Mouse (Mus musculus): Measurements from ENCODE around the gene Arpc5l.

DNA sequence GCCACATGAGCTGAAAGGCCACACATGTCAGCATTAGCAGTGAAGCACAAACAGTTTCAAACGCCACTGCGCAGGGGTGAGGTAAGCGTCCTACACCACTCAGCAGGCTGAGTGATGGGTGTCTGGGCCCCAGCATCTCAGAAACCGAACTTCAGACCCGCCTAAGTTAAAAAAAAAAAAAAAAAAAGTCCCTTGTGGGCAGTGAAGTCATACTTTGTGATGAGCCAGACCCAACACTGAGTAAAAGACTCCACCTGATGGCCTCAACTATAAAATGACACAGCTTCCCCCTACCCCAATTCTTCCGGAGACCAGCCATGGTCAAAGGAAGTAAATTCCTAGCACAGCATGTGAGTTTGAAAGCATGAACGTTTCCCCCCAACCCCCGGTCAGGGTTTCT lies 2.0 kb upstream of the Arpc5l start:
- no peak for TF ChIP-seq POLR2A (IDR thresholded peaks at IDR 0.05; ENCODE audit: insufficient read depth, low read depth, low read length)
- TF ChIP-seq CTCF (IDR thresholded peaks at IDR 0.05), result no peak
- TF ChIP-seq EP300 (IDR thresholded peaks at IDR 0.05; ENCODE audit: insufficient read depth, low read depth, low read length), result no peak
